Mouse (Mus musculus): Measurements from ENCODE around the gene Ampd3. TPM values are rescaled to one million over a fixed set of nuclear protein-coding genes. Genes with fewer than 3 reads are reported as not detected.

Ampd3 gene
- total RNA-seq, 2 experiments from 2014 or later: 24.4 to 25.3 TPM

DNA sequence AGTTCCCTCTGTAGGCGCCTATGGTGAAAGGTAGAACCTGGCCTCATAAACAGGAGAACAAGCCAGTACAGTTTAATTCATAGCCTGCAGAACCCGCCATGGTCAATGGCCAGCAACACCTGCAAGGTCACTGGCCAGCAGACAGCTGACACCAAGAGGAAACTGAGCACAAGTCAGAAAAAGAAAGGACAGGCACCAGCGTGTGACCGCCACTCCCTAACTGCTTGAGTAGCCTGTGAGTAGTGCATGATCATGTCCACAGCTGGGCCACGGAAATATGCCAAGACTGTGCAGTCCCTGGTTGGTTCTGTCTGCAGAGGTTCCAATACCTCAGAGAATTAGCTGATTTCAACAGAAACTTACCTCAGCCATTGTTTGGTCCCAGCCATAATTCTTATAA, 26.0 kb upstream of the Ampd3 start:
- intact Hi-C loops (cut with DNase I): no loop called here
- Histone ChIP-seq H3K4me3 (no peak overlapping the region), H3K27ac (no peak overlapping the region)
- TF ChIP-seq CTCF (IDR thresholded peaks at IDR 0.05): no peak
- DNase-seq (ENCODE audit: extremely low spot score in 1 of 2, low spot score in 2 of 2): no peak

DNA sequence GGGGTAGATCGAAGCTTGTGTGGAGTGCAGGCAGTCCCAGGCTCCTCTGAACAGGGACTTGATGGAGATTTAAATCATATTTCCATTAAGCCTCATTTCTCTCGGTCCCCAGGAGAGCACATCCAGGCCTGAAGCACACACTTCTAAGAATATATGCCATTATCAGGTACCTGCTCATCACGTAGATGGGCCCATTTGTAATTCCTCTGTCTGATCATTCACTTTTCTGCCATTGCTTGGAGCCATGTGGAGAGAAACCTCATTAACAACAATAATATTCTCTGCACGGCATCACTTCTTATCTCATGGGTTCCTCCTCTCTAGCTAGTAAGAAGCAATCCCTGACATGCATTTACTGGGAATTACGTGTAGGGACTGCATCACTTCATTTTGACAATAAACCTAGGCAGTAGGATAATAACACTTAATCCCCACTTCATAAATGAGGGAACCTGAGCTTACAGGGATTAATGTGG, 21.9 kb upstream of the Ampd3 start:
- H3K27ac ChIP-seq: no peak overlapping the region
- intact Hi-C loops (cut with DNase I): no loop called here
- H3K4me3 ChIP-seq: no peak overlapping the region
- DNase-seq (ENCODE audit: extremely low spot score in 1 of 2, low spot score in 2 of 2): no peak
- TF ChIP-seq CTCF (IDR thresholded peaks at IDR 0.05): no peak

DNA sequence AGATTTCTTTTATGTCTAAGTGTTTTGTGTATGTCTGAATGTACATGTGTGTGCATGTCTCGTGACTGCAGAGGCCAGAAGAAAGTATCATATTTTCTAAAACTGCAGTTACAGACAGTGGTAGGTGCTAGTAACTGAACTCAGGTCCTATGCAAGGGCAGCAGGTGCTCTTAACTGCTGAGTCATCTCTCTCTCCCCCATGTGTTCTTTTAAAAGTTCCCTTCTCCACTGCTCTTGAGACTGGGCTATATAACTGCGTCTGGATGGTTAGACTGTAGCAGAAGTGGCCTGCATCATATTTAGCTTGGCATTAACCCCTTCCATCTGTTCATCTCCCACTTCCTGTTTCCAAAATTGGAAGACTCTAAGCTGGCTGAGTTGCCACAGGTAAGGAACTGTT, 21.2 kb upstream of the Ampd3 start:
- DNase-seq (ENCODE audit: extremely low spot score in 1 of 2, low spot score in 2 of 2): no peak
- no peak for TF ChIP-seq CTCF (IDR thresholded peaks at IDR 0.05)
- intact Hi-C loops (cut with DNase I): no loop called here
- Histone ChIP-seq H3K4me3 (no peak overlapping the region), H3K27ac (no peak overlapping the region)

DNA sequence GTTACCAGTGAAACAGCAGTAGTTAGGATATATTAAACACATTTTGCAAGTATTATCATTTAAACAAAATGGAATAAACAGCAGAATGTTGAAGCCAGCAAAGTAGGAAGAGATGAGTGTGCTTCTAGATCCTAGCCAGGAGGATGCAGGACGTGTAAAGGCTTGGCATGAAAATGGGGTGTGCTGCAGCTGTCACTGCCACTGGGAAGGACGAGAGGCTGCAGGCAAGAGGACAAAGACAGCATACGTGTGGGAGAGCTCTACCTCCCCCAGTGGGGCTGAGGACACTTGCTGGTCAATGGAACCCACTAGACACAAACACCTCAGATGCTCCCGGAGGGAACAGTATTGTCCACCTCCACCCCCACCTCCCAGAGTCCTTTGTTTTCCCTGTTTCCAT, 17.2 kb upstream of the Ampd3 start:
- intact Hi-C loops (cut with DNase I): no loop called here
- DNase-seq (ENCODE audit: extremely low spot score in 1 of 2, low spot score in 2 of 2): no peak
- TF ChIP-seq CTCF (IDR thresholded peaks at IDR 0.05): no peak
- no peak overlapping the region for H3K27ac ChIP-seq
- no peak overlapping the region for H3K4me3 ChIP-seq

DNA sequence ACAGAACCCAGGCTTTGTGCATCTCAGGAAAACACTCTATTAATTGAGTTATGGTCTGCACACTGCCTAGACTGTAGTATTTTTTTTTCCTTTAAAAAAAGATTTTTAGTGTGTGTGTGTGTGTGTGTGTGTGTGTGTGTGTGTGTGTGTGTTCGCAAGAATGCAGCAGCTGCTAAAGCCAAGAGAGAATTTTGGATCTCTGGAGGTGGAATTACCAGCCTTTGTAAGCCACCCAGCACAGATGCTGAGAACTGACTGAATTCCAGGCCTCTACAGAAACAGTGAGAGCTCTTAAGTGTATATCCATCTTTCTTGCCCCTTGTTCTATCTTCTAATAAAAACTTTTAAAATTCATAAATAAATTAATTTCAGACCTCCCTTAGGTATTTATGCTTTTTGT, 16.4 kb upstream of the Ampd3 start:
- TF ChIP-seq CTCF (IDR thresholded peaks at IDR 0.05): no peak
- intact Hi-C loops (cut with DNase I): no loop called here
- no peak for DNase-seq (ENCODE audit: extremely low spot score in 1 of 2, low spot score in 2 of 2)

DNA sequence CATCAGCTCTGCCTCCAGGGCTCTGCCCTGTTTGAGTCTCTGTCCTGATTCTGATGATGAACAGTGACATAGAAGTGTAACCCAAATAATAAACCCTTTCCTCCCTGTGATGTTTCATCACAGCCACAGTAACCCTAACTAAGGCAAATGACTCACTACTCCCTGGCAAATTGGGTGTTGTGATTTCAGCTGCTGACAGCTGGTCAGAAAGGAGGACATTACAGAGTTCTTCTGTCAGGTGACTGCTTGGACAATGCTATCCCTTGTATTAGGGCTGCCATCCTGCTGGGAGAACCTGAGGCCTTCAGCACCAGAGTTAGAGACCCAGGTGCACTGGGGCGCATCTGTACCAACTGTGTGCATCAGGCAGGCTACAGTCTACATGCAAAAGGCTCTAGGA, 14.7 kb upstream of the Ampd3 start:
- no peak for DNase-seq (ENCODE audit: extremely low spot score in 1 of 2, low spot score in 2 of 2)
- no peak overlapping the region for H3K27ac ChIP-seq
- intact Hi-C loops (cut with DNase I): no loop called here
- H3K4me3 ChIP-seq: no peak overlapping the region
- no peak for TF ChIP-seq CTCF (IDR thresholded peaks at IDR 0.05)

More for the DNA sequence above, 16.4 kb upstream of the Ampd3 start:
- no peak overlapping the region for H3K27ac ChIP-seq
- H3K4me3 ChIP-seq: no peak overlapping the region

DNA sequence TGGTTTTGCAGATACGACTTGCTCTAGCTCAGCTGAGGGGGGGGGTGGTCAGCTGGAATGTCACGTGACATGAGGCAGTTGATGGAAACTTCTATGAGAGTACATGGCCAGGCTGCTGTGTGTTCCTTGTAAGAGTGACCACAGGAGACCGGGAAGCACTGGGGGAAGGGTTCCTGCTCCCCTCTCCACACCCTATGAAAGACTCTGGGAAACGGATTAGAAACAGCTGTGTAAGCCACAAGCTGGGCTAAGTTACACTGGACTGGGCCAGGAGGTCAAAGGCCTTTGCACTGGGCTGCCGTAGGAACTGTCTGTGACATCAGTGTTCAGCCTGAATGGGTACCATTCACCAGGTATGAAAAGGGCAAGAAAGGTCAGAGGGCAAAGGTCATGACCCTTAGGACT, 14.1 kb upstream of the Ampd3 start:
- intact Hi-C loops (cut with DNase I): no loop called here

DNA sequence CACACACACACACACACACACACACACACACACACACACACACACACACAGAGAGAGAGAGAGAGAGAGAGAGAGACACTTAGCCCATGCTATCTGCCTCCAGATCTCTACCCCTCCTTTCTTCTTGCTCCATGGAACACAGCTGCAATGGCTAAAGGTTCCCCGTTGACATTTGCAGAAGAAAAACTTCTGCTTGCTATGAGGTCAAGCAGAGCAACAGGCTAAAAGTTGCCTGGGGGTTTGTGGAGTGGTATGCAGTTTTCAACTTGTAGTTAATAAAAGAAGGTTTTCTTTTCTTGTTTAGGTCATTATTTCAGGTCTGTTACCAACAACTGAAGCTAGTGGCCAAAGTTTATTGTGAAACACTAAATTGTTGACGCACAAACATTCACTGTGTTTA, 11.6 kb upstream of the Ampd3 start:
- no peak for TF ChIP-seq CTCF (IDR thresholded peaks at IDR 0.05)
- intact Hi-C loops (cut with DNase I): no loop called here
- no peak for DNase-seq (ENCODE audit: extremely low spot score in 1 of 2, low spot score in 2 of 2)
- Histone ChIP-seq H3K27ac (no peak overlapping the region), H3K4me3 (no peak overlapping the region)

More for the DNA sequence above, 14.1 kb upstream of the Ampd3 start:
- no peak for TF ChIP-seq CTCF (IDR thresholded peaks at IDR 0.05)
- Histone ChIP-seq H3K4me3 (no peak overlapping the region), H3K27ac (no peak overlapping the region)
- DNase-seq (ENCODE audit: extremely low spot score in 1 of 2, low spot score in 2 of 2): no peak

DNA sequence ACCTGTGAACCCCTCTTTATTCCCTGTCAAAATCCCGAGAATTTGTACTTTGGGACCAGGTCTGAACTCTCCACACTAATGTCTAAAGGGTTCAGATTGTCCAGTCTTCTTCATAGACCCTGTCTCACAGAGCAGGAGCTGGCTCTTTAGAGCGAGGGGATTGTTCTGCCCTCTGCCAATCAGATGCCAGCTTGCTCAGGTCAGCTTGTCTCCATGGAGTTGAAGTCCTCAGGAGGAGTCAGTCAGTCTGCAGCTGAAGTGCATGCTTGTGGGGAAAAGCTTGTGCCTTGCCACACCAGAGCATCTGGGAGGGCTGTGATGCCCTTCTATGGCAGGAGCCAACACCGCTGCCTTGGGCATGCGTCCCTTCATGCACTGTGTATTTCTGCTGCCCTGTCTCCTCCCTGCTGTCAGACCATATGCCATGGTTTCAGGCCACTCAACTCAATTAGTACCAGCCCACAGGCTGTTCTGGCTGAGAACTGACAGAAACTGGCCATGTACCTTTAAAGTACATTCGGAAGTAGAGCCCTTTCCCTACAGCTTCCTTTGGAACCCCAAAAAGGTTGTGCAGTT, 5.3 kb upstream of the Ampd3 start:
- Histone ChIP-seq H3K27ac (no peak overlapping the region), H3K4me3 (no peak overlapping the region)
- no peak for DNase-seq (ENCODE audit: extremely low spot score in 1 of 2, low spot score in 2 of 2)
- intact Hi-C loops (cut with DNase I): no loop called here
- no peak for TF ChIP-seq CTCF (IDR thresholded peaks at IDR 0.05)

DNA sequence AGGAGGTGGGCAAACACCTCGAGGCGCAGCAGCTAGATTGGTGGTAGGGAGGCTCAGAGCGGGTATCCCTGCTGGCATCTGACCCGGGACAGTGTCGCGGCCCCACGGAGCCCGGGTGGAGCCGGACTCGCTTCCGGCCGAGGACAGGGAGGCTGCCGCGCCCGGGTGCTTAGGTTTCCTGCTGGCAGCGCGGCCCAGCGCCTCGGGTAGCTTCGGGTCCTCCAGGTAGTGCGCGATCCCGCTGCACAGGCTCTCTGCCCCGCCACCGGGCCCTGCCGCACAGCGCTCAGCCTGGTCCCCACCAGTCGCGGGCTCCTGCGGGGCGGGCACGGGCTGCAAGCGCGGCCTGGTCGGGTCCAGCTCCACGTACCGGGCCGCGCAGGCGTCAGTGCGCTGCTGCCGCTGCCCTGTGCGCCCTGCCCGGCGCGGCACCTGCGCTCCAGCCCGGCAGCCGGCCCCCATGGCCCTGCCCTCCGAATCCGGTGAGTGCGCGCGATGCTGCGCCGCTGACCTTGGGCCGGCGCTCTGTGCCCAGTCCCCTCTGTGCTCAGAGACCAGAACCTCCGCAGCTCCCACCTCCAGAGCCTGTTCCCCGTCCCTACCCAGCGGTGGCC, 552 bp downstream of the Ampd3 start:
- peak; percentile 59 for DNase-seq (ENCODE audit: extremely low spot score in 1 of 2, low spot score in 2 of 2)
- H3K27ac ChIP-seq: peak overlapping the region; percentile 96
- peak overlapping the region; percentile 64 for H3K4me3 ChIP-seq
- no peak for TF ChIP-seq CTCF (IDR thresholded peaks at IDR 0.05)
- intact Hi-C loops (cut with DNase I): loop anchor here (5.0 kb wide), 1 partner anchor 36 kb away; no protein-coding TSS in a partner anchor

DNA sequence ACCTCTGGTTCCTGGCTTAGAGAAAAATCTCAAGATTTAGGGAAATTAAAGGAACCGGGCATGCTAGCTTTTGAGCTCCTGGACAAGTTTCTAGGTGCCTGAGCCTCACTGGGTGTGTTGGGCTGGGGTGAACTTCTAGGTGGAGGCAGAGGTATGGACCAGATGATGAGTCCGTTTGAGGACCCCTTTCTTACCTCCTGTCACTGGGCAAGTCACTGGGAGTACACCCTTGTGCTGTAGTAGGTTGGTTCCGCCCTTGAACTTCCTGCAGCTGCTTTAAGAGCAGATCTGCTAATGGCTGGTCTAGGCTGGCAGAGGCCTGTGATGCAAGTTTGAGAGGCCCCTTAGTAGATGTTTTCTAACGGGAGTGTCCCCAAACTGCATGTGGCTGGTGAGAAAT, 1.1 kb downstream of the Ampd3 start:
- no peak for TF ChIP-seq CTCF (IDR thresholded peaks at IDR 0.05)
- DNase-seq (ENCODE audit: extremely low spot score in 1 of 2, low spot score in 2 of 2): no peak
- H3K27ac ChIP-seq: peak overlapping the region; percentile 96
- intact Hi-C loops (cut with DNase I): loop anchor here (5.0 kb wide), 1 partner anchor 37 kb away; no protein-coding TSS in a partner anchor
- peak overlapping the region; percentile 64 for H3K4me3 ChIP-seq

DNA sequence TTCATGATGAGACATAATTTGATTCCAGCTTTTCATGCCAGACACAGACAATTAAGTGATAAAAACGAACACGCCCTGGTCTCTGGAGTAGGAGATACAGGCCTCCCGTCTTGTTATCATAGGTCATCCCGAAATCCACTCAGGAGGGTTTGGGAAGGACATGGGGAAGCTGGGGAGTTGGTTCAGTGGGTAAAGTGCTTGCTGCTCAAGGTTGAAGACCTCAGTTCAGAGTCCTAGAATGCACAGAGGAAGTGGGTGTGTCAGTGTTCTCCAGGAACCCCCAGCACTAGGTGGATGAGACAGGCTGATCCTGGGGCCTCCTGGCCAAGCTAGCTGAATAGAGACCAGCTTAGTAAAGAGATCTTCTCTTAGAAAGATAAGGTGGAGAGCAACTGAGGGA, 2.9 kb downstream of the Ampd3 start:
- Histone ChIP-seq H3K4me3 (no peak overlapping the region), H3K27ac (no peak overlapping the region)
- no peak for DNase-seq (ENCODE audit: extremely low spot score in 1 of 2, low spot score in 2 of 2)
- intact Hi-C loops (cut with DNase I): no loop called here
- no peak for TF ChIP-seq CTCF (IDR thresholded peaks at IDR 0.05)

DNA sequence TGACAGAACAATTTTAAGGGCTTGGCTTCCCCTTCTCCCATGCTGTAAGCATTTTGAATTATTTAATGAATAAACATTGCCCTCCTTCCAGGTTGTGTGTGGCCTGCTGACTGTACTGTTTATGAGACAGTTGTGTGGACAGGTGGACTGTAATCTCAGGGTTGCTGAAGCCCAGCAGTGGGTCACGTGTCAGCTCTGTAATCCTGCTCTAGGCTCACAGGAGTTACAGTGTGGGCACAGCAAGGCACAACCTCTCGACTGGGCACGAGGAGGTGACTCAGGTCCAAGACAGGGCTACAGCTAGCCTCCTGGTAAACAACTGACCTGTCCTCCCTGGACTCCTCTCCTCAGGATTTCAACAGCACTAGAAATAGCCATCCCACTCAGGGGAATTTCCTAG, 4.3 kb downstream of the Ampd3 start:
- intact Hi-C loops (cut with DNase I): no loop called here
- no peak overlapping the region; the same call in 1 of the 2 replicates for H3K27ac ChIP-seq
- TF ChIP-seq CTCF (IDR thresholded peaks at IDR 0.05): no peak
- no peak overlapping the region for H3K4me3 ChIP-seq
- no peak for DNase-seq (ENCODE audit: extremely low spot score in 1 of 2, low spot score in 2 of 2)

Measured in left cerebral cortex, adult 2 months (tissue).